29 mouse cellular contexts compared by ENCODE assay signal in the genomic region with DNA sequence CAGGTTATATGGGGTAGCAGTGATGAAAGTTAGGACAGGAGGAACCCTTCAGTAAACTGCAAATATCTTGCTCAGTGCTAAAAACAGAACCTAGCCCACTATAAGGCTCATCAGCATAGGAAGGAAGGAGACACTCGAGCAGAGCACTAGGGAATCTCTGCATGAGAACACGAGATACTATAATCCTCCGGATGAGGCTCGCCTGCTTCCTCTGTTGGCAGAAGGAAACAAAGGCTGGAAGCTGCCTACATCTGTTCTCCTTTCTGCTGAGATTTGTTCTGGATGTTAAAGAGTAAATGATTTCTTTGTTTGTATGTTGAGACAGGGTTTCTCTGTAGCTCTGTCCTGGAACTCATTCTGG. TPM values are rescaled to one million over a fixed set of nuclear protein-coding genes. Genes with fewer than 3 reads are reported as not detected.
A peak's percentile ranks its signal among the peaks of the same experiment; 100 is the strongest.
DNase-seq lines count a peak whose midpoint lies in the region; ATAC-seq and TF ChIP-seq lines count a peak whose summit lies in the region.
"Had no signal": no experiment of that assay in that cellular context is flagged by ENCODE, and none has a peak within 500 bp of the region (broad histone marks: within the 10 kb centered on the region; RNA-seq: fewer than 3 reads in every experiment).

No protein-coding gene starts in this region.

- H3K9me3 ChIP-seq in heart, embryonic 13.5 days, result no peaks in the 10 kb centered on the region
- H3K9me3 ChIP-seq in ES-Bruce4 (replicated peaks; ENCODE audit: control insufficient read depth, insufficient read depth, low read length, poor library complexity, severe bottlenecking), result 0 out of 2 replicates have a peak, but pooled peaks cover 2% of the 10 kb centered on the region
- H3K9me3 ChIP-seq: heart, embryonic 15.5 days; hindbrain, embryonic 12.5 days; intestine, embryonic 15.5 days; limb, embryonic 12.5 days; liver, embryonic 12.5 days; midbrain, embryonic 12.5 days; neural tube, embryonic 13.5 days had no signal

- TF ChIP-seq CTCF in ES-Bruce4 (IDR thresholded peaks at IDR 0.05; ENCODE audit: low read depth, low read length), result no peak

- H3K4me3 ChIP-seq in heart, embryonic 13.5 days, result no peak overlapping the region
- no peak overlapping the region for H3K4me3 ChIP-seq in ES-Bruce4 (ENCODE audit: low read depth, low read length)
- H3K4me3 ChIP-seq: gastrocnemius, adult 2 months; heart, adult 2 months; heart, embryonic 15.5 days; hindbrain, embryonic 12.5 days; intestine, embryonic 15.5 days; limb, embryonic 12.5 days; liver, embryonic 12.5 days; midbrain, embryonic 12.5 days; neural tube, embryonic 13.5 days had no signal

- peak; percentile 55; the same call in 1 of the 2 replicates for TF ChIP-seq EP300 in ES-Bruce4 (IDR thresholded peaks at IDR 0.05; ENCODE audit: insufficient read depth, low read depth, low read length)

- no peaks in the 10 kb centered on the region for H3K27me3 ChIP-seq in heart, embryonic 13.5 days (replicated peaks)
- H3K27me3 ChIP-seq in ES-Bruce4 (ENCODE audit: control insufficient read depth, insufficient read depth, low read length, poor library complexity, severe bottlenecking), result no peaks in the 10 kb centered on the region
- H3K27me3 ChIP-seq: heart, embryonic 15.5 days; hindbrain, embryonic 12.5 days; intestine, embryonic 15.5 days; limb, embryonic 12.5 days; liver, embryonic 12.5 days; midbrain, embryonic 12.5 days; neural tube, embryonic 13.5 days had no signal

- intact Hi-C loops in left cerebral cortex, postnatal 14 days (cut with DNase I), result no loop called here
- intact Hi-C loops in heart, postnatal 10 days (cut with DNase I), result no loop called here

- ATAC-seq in heart, embryonic 13.5 days (ENCODE audit: extremely low read depth, insufficient number of reproducible peaks, low FRiP score, low TSS enrichment), result no peak
- ATAC-seq: forebrain, embryonic 14.5 days; hindbrain, postnatal 0 days; intestine, embryonic 15.5 days; liver, embryonic 12.5 days; liver, postnatal 0 days had no signal

- TF ChIP-seq POLR2A in ES-Bruce4 (IDR thresholded peaks at IDR 0.05; ENCODE audit: insufficient read depth, low read length), result no peak

- 0 out of 2 replicates have a peak overlapping the region, but pooled peaks have one; percentile 36 for H3K27ac ChIP-seq in heart, embryonic 13.5 days (replicated peaks)
- H3K27ac ChIP-seq in ES-Bruce4 (ENCODE audit: insufficient read depth, low read length), result peak overlapping the region; percentile 39; the same call in 1 of the 2 replicates
- H3K27ac ChIP-seq: gastrocnemius, adult 2 months; heart, adult 2 months; heart, embryonic 15.5 days; hindbrain, embryonic 12.5 days; hindbrain, postnatal 0 days; intestine, embryonic 15.5 days; limb, embryonic 12.5 days; liver, embryonic 12.5 days; midbrain, embryonic 12.5 days; neural tube, embryonic 13.5 days had no signal

- no peak overlapping the region for H3K9ac ChIP-seq in heart, embryonic 13.5 days
- no peak overlapping the region for H3K9ac ChIP-seq in ES-Bruce4 (ENCODE audit: low read depth, poor library complexity, severe bottlenecking)
- H3K9ac ChIP-seq: heart, embryonic 15.5 days; hindbrain, embryonic 12.5 days; intestine, embryonic 15.5 days; limb, embryonic 12.5 days; liver, embryonic 12.5 days; liver, postnatal 0 days; midbrain, embryonic 12.5 days; neural tube, embryonic 13.5 days had no signal

- H3K4me1 ChIP-seq in heart, embryonic 13.5 days, result no peaks in the 10 kb centered on the region
- H3K4me1 ChIP-seq in ES-Bruce4 (ENCODE audit: control insufficient read depth, insufficient read depth, low read length), result peaks cover 3% of the 10 kb centered on the region
- H3K4me1 ChIP-seq: heart, embryonic 15.5 days; hindbrain, embryonic 12.5 days; intestine, embryonic 15.5 days; midbrain, embryonic 12.5 days; neural tube, embryonic 13.5 days had no signal

- no peaks in the 10 kb centered on the region for H3K36me3 ChIP-seq in heart, embryonic 13.5 days
- no peaks in the 10 kb centered on the region for H3K36me3 ChIP-seq in ES-Bruce4 (ENCODE audit: control insufficient read depth, insufficient read depth, low read length, poor library complexity, severe bottlenecking)
- H3K36me3 ChIP-seq: heart, embryonic 15.5 days; hindbrain, embryonic 12.5 days; intestine, embryonic 15.5 days; limb, embryonic 12.5 days; liver, embryonic 12.5 days; midbrain, embryonic 12.5 days; neural tube, embryonic 13.5 days had no signal

- WGBS in heart, embryonic 13.5 days, result 60% methylated on average over 4 of the region's 4 CpGs

- H3K4me2 ChIP-seq in heart, embryonic 13.5 days, result no peak overlapping the region
- H3K4me2 ChIP-seq: heart, embryonic 15.5 days; hindbrain, embryonic 12.5 days; intestine, embryonic 15.5 days; limb, embryonic 12.5 days; liver, embryonic 12.5 days; midbrain, embryonic 12.5 days; neural tube, embryonic 13.5 days had no signal

- DNase-seq in heart, adult 18-20 months, result no peak
- peak; percentile 35 to 44 for DNase-seq in left cerebral cortex, postnatal 14 days (ENCODE audit: low spot score in 2 of 2)
- no peak for DNase-seq in left cerebral cortex, adult 11 months (ENCODE audit: low spot score)
- peak; percentile 29 for DNase-seq in telencephalon, adult 2 months (ENCODE audit: low read depth, low spot score)
- no peak for DNase-seq in heart, postnatal 10 days
- DNase-seq: adrenal gland, adult 8-10 months; cerebellum, adult 11 months; cerebellum, adult 9-10 months; cerebellum, postnatal 36 days; gastrocnemius, adult 2 months; gastrocnemius, postnatal 36 days; heart, adult 2 months; heart, postnatal 36 days; kidney, adult 2 months; kidney, postnatal 25 days; liver, postnatal 0 days; lung, postnatal 36 days; thymus, postnatal 14 days had no signal

RNA-seq across cellular contexts. Expression of a gene that starts 7.5 kb away (rescaled TPM):
- 10.0 and 13.0 TPM in 2 replicates for polyA plus RNA-seq in heart, embryonic 13.5 days (2015; fragmentation: Nextera tagmentation; extraction: Ambion mirVana)
- total RNA-seq in heart, adult 18-20 months (2021), result 10 to 100 TPM; 49.4 to 52.2 TPM
- 10 to 100 TPM; 40.3 to 40.6 TPM for total RNA-seq in left cerebral cortex, postnatal 14 days (2021)
- polyA plus RNA-seq in ES-Bruce4 (2011; ENCODE audit: insufficient read depth, insufficient read length, low read depth, missing spikeins), result 41.4 TPM in 2 replicates
- total RNA-seq in heart, postnatal 10 days (2021), result 10 to 100 TPM; 48.9 to 52.2 TPM

RNA-seq across cellular contexts. Expression of a gene that starts 18.4 kb away (rescaled TPM):
- polyA plus RNA-seq in heart, embryonic 13.5 days (2015; fragmentation: Nextera tagmentation; extraction: Ambion mirVana), result 0.51 and 0.78 TPM in 2 replicates
- under 1 TPM; 0.15 to 0.28 TPM for total RNA-seq in heart, adult 18-20 months (2021)
- 1 to 10 TPM in 1 of 2 experiments, under 1 TPM in 1; 0.99 to 1.1 TPM for total RNA-seq in left cerebral cortex, postnatal 14 days (2021)
- 2.3 and 3.9 TPM in 2 replicates for polyA plus RNA-seq in ES-Bruce4 (2011; ENCODE audit: insufficient read depth, insufficient read length, low read depth, missing spikeins)
- under 1 TPM; 0.47 to 0.79 TPM for total RNA-seq in heart, postnatal 10 days (2021)

RNA-seq across cellular contexts. Expression of a gene that starts 38.2 kb away (rescaled TPM):
- polyA plus RNA-seq in heart, embryonic 13.5 days (2015; fragmentation: Nextera tagmentation; extraction: Ambion mirVana), result 241 and 267 TPM in 2 replicates
- total RNA-seq in heart, adult 18-20 months (2021), result 100 to 1,000 TPM; 428 to 436 TPM
- total RNA-seq in left cerebral cortex, postnatal 14 days (2021), result 10 to 100 TPM; 82.5 to 86.3 TPM
- polyA plus RNA-seq in ES-Bruce4 (2011; ENCODE audit: insufficient read depth, insufficient read length, low read depth, missing spikeins), result 255 and 274 TPM in 2 replicates
- total RNA-seq in heart, postnatal 10 days (2021), result 100 to 1,000 TPM; 337 to 343 TPM

Comparison
In these comparisons a context has a peak if more than half of its experiments do, and no peak if none do; other contexts are left out.
1. DNase-seq: peak in left cerebral cortex, postnatal 14 days (2 of 2) and telencephalon, adult 2 months (single experiment); none in heart, adult 18-20 months (0 of 2), left cerebral cortex, adult 11 months (single experiment) and heart, postnatal 10 days (0 of 2).